Mouse (Mus musculus) neural tube, embryonic 10.5 days (tissue): Measurements from ENCODE around the gene Tspyl1.
"Not testable (repeated sequence)": the region's sequence is repeated elsewhere in the genome, so short reads cannot be mapped to it uniquely, and the experiment has no call there.

Source experiments
- DNase-seq: peaks from one replicate; pipeline ENCODE4 v3.0.0-alpha.2; 2017; ENCODE audit warnings: low spot score; ENCODE audit errors: extremely low spot score

Tspyl1 gene

GRCm38 (mm10) chr10:34281962-34282388, at the start of gene Tspyl1:
Tspyl1 (plus strand) TSS chr10:34282190.
- DNase-seq, result peak; percentile 93

GRCm38 (mm10) chr10:34233418-34233817, 48.6 kb upstream of the Tspyl1 start:
- no peak for DNase-seq

- no peak for DNase-seq
Observed at GRCm38 (mm10) chr10:34233931-34234745, 47.9 kb upstream of the Tspyl1 start.

- no peak for DNase-seq
Observed at GRCm38 (mm10) chr10:34235384-34235783, 46.6 kb upstream of the Tspyl1 start.

- DNase-seq, result no peak
Observed at GRCm38 (mm10) chr10:34236569-34236968, 45.4 kb upstream of the Tspyl1 start.

GRCm38 (mm10) chr10:34238536-34238935, 43.5 kb upstream of the Tspyl1 start:
- DNase-seq, result no peak

- DNase-seq, result no peak
Observed at GRCm38 (mm10) chr10:34244745-34245144, 37.2 kb upstream of the Tspyl1 start.

- DNase-seq, result no peak
Observed at GRCm38 (mm10) chr10:34246106-34246505, 35.9 kb upstream of the Tspyl1 start.

GRCm38 (mm10) chr10:34247757-34248156, 34.2 kb upstream of the Tspyl1 start:
- no peak for DNase-seq

- no peak for DNase-seq
Observed at GRCm38 (mm10) chr10:34249594-34249993, 32.4 kb upstream of the Tspyl1 start.

GRCm38 (mm10) chr10:34252833-34253232, 29.2 kb upstream of the Tspyl1 start:
- not testable (repeated sequence) for DNase-seq

- DNase-seq, result no peak
Observed at GRCm38 (mm10) chr10:34265106-34265505, 16.9 kb upstream of the Tspyl1 start.

GRCm38 (mm10) chr10:34267312-34268070, 14.5 kb upstream of the Tspyl1 start:
- DNase-seq, result no peak

GRCm38 (mm10) chr10:34271681-34272080, 10.3 kb upstream of the Tspyl1 start:
- DNase-seq, result no peak

GRCm38 (mm10) chr10:34280591-34281175, 1.3 kb upstream of the Tspyl1 start:
- peak; percentile 38 for DNase-seq

- DNase-seq, result no peak
Observed at GRCm38 (mm10) chr10:34281211-34281961, 604 bp upstream of the Tspyl1 start.

- no peak for DNase-seq
Observed at GRCm38 (mm10) chr10:34282420-34283238, 639 bp downstream of the Tspyl1 start.

- no peak for DNase-seq
Observed at GRCm38 (mm10) chr10:34296911-34297298, 14.9 kb downstream of the Tspyl1 start.

GRCm38 (mm10) chr10:34297299-34297979, 15.4 kb downstream of the Tspyl1 start, which contains the start of gene Tspyl4:
Tspyl4 (plus strand) TSS chr10:34297442.
- DNase-seq, result peak; percentile 94
